Mouse (Mus musculus): ENCODE measurements at regions not wholly inside any gene's neighbourhood (a gene's known extent, or its start where the extent isn't known, plus 50 kb on each side); places are given as distances from the start of the nearest gene placed in this dataset.
"Not testable (repeated sequence)": the region's sequence is repeated elsewhere in the genome, so short reads cannot be mapped to it uniquely, and the experiment has no call there.

GRCm38 (mm10) chr10:111365011-111365410 lies 66.5 kb downstream of the Bbs10 start:
- Histone ChIP-seq H3K27me3 (ENCODE audit: control insufficient read depth in 1 of 2, insufficient read depth in 2 of 2, low read length in 2 of 2) (no peaks in the 10 kb centered on the region), H3K9ac (ENCODE audit: control insufficient read depth, low read depth, low read length, poor library complexity, severe bottlenecking) (no peak overlapping the region), H3K9me3 (replicated peaks; ENCODE audit: insufficient read depth, low read length) (no peaks in the 10 kb centered on the region), H3K27ac (ENCODE audit: control insufficient read depth, low read depth, low read length) (no peak overlapping the region), H3K4me1 (ENCODE audit: control insufficient read depth in 1 of 2, insufficient read depth in 2 of 2, low read length in 2 of 2) (no peaks in the 10 kb centered on the region; a peak in 1 of 4 replicates), H3K79me2 (ENCODE audit: control insufficient read depth, insufficient read depth, low read length, poor library complexity) (no peaks in the 10 kb centered on the region), H3K36me3 (ENCODE audit: control insufficient read depth in 1 of 2, insufficient read depth in 2 of 2, low read length in 2 of 2) (no peaks in the 10 kb centered on the region; a peak in 1 of 4 replicates), H3K4me3 (ENCODE audit: control insufficient read depth in 1 of 2, insufficient read depth in 1 of 2, low read depth in 2 of 2, low read length in 2 of 2) (no peak overlapping the region)
- no peak for DNase-seq (ENCODE audit: low read depth, low spot score)
- TF ChIP-seq ETS1 (IDR thresholded peaks at IDR 0.05; ENCODE audit: low read depth, low read length) (no peak), GATA1 (IDR thresholded peaks at IDR 0.05; ENCODE audit: low read depth, low read length) (no peak), MAFK (IDR thresholded peaks at IDR 0.05; ENCODE audit: borderline replicate concordance, low read depth, low read length) (no peak), E2F4 (IDR thresholded peaks at IDR 0.05; ENCODE audit: borderline replicate concordance, low read depth, low read length) (no peak), ZMIZ1 (IDR thresholded peaks at IDR 0.05; ENCODE audit: low read depth, low read length) (no peak), CHD1 (IDR thresholded peaks at IDR 0.05; ENCODE audit: low read depth, low read length) (no peak), POLR2AphosphoS5 (IDR thresholded peaks at IDR 0.05; ENCODE audit: borderline replicate concordance, low read depth, low read length) (no peak), TCF12 (IDR thresholded peaks at IDR 0.05; ENCODE audit: low read depth, low read length) (no peak), TBP (IDR thresholded peaks at IDR 0.05; ENCODE audit: low read depth, low read length) (no peak), JUND (IDR thresholded peaks at IDR 0.05; ENCODE audit: low read depth, low read length) (no peak), KAT2A (conservative IDR thresholded peaks at IDR 0.05; ENCODE audit: low read depth, low read length) (no peak), ZC3H11A (IDR thresholded peaks at IDR 0.05; ENCODE audit: low read depth, low read length) (no peak)

DNA sequence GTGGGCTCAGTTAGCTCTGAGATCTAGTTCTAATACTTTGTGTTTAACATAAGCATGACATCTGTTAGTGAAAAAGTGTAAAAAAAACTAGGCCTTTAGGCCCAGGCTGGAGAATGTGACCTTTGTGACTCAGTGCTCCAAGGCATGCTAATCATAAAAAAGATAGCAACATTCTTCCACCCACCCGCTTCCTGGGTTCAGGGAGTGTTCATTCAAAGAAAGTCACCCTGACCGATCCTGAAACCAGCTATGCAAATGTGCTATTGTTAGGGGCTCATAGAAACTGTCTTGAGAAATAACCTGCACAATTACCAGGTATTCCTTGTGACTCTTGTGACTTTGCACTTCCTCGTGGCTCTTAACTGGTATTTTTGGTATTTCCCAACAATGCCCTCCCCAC lies 70.6 kb downstream of the Bbs10 start:
- not testable (repeated sequence) for H3K9me3 ChIP-seq (replicated peaks; ENCODE audit: insufficient read depth, low read length); H3K36me3 ChIP-seq (ENCODE audit: control insufficient read depth in 1 of 2, insufficient read depth in 2 of 2, low read length in 2 of 2); H3K9ac ChIP-seq (ENCODE audit: control insufficient read depth, low read depth, low read length, poor library complexity, severe bottlenecking); DNase-seq (ENCODE audit: low read depth, low spot score); H3K27me3 ChIP-seq (ENCODE audit: control insufficient read depth in 1 of 2, insufficient read depth in 2 of 2, low read length in 2 of 2); H3K4me3 ChIP-seq (ENCODE audit: control insufficient read depth in 1 of 2, insufficient read depth in 1 of 2, low read depth in 2 of 2, low read length in 2 of 2); H3K4me1 ChIP-seq (ENCODE audit: control insufficient read depth in 1 of 2, insufficient read depth in 2 of 2, low read length in 2 of 2); H3K27ac ChIP-seq (ENCODE audit: control insufficient read depth, low read depth, low read length); H3K79me2 ChIP-seq (ENCODE audit: control insufficient read depth, insufficient read depth, low read length, poor library complexity)

- Histone ChIP-seq H3K4me1 (ENCODE audit: control insufficient read depth in 1 of 2, insufficient read depth in 2 of 2, low read length in 2 of 2) (peaks cover 0 to 8% of the 10 kb centered on the region in 2 experiments; a peak in 3 of 4 replicates), H3K9ac (ENCODE audit: control insufficient read depth, low read depth, low read length, poor library complexity, severe bottlenecking) (peak overlapping the region; percentile 53), H3K79me2 (ENCODE audit: control insufficient read depth, insufficient read depth, low read length, poor library complexity) (no peaks in the 10 kb centered on the region), H3K36me3 (ENCODE audit: control insufficient read depth in 1 of 2, insufficient read depth in 2 of 2, low read length in 2 of 2) (peaks cover 0 to 9% of the 10 kb centered on the region in 2 experiments; a peak in 2 of 4 replicates), H3K27me3 (ENCODE audit: control insufficient read depth in 1 of 2, insufficient read depth in 2 of 2, low read length in 2 of 2) (no peaks in the 10 kb centered on the region), H3K27ac (ENCODE audit: control insufficient read depth, low read depth, low read length) (peak overlapping the region; percentile 73), H3K9me3 (replicated peaks; ENCODE audit: insufficient read depth, low read length) (no peaks in the 10 kb centered on the region), H3K4me3 (ENCODE audit: control insufficient read depth in 1 of 2, insufficient read depth in 1 of 2, low read depth in 2 of 2, low read length in 2 of 2) (peak overlapping the region; percentile 43 to 45)
- DNase-seq (ENCODE audit: low read depth, low spot score): peak; percentile 84
- TF ChIP-seq EP300 (IDR thresholded peaks at IDR 0.05; ENCODE audit: low read depth in 1 of 2, low read length in 2 of 2) (0 out of 4 replicates have a peak, but pooled peaks of 1 of the 2 experiments have one; percentile 5), TCF12 (IDR thresholded peaks at IDR 0.05; ENCODE audit: low read depth, low read length) (no peak), BHLHE40 (IDR thresholded peaks at IDR 0.05; ENCODE audit: borderline replicate concordance, low read depth, low read length) (peak; percentile 91), JUND (IDR thresholded peaks at IDR 0.05; ENCODE audit: low read depth, low read length) (no peak), TBP (IDR thresholded peaks at IDR 0.05; ENCODE audit: low read depth, low read length) (peak; percentile 43; the same call in 1 of the 2 replicates), UBTF (IDR thresholded peaks at IDR 0.05; ENCODE audit: borderline replicate concordance, insufficient read depth, low read depth, low read length) (no peak), E2F4 (IDR thresholded peaks at IDR 0.05; ENCODE audit: borderline replicate concordance, low read depth, low read length) (no peak), USF2 (IDR thresholded peaks at IDR 0.05; ENCODE audit: borderline replicate concordance in 1 of 2, insufficient read depth in 1 of 2, low read depth in 1 of 2, low read length in 2 of 2) (0 out of 4 replicates have a peak, but pooled peaks of 1 of the 2 experiments have one; percentile 16), GATA1 (IDR thresholded peaks at IDR 0.05; ENCODE audit: low read depth, low read length) (no peak), ZNF384 (IDR thresholded peaks at IDR 0.05; ENCODE audit: low read depth, low read length) (0 out of 2 replicates have a peak, but pooled peaks have one; percentile 25), MAFK (IDR thresholded peaks at IDR 0.05; ENCODE audit: borderline replicate concordance, low read depth, low read length) (peak; percentile 83), MAX (IDR thresholded peaks at IDR 0.05; ENCODE audit: low read length) (peak; percentile 39; the same call in 1 of the 2 replicates), POLR2A (IDR thresholded peaks at IDR 0.05; ENCODE audit: control insufficient read depth in 1 of 2, insufficient read depth in 1 of 2, low read depth in 1 of 2, low read length in 2 of 2, poor library complexity in 1 of 2) (peak in 1 of 2 experiments; percentile 56; a peak in 2 of 4 replicates), NELFE (IDR thresholded peaks at IDR 0.05; ENCODE audit: low read depth, low read length) (0 out of 2 replicates have a peak, but pooled peaks have one; percentile 29), ETS1 (IDR thresholded peaks at IDR 0.05; ENCODE audit: low read depth, low read length) (peak; percentile 94), ELF1 (IDR thresholded peaks at IDR 0.05; ENCODE audit: low read depth, low read length) (peak; percentile 84), GABPA (IDR thresholded peaks at IDR 0.05; ENCODE audit: low read depth, low read length) (peak; percentile 82), USF1 (IDR thresholded peaks at IDR 0.05; ENCODE audit: low read depth, low read length) (peak; percentile 89)
These were observed 79.7 kb downstream of the Bbs10 start for GRCm38 (mm10) chr10:111378047-111378618.
